16 mouse cellular contexts compared by ENCODE assay signal in genomic region chr4:58519891-58520290, GRCm38 (mm10).
"Had no signal": no experiment of that assay in that cellular context is flagged by ENCODE, and none has a peak within 500 bp of the region (broad histone marks: within the 10 kb centered on the region; RNA-seq: fewer than 3 reads in every experiment).

No protein-coding gene starts in this region.

- H3K4me1 ChIP-seq: liver, embryonic 13.5 days; midbrain, embryonic 12.5 days; midbrain, embryonic 15.5 days; neural tube, embryonic 13.5 days had no signal

- H3K27ac ChIP-seq: kidney, postnatal 0 days; layer of hippocampus, adult 2 months; liver, embryonic 13.5 days; midbrain, embryonic 12.5 days; midbrain, embryonic 15.5 days; neural tube, embryonic 13.5 days; stomach, postnatal 0 days had no signal

- H3K27me3 ChIP-seq: liver, embryonic 13.5 days; midbrain, embryonic 12.5 days; midbrain, embryonic 15.5 days; neural tube, embryonic 13.5 days had no signal

- ATAC-seq: intestine, postnatal 0 days; midbrain, embryonic 15.5 days had no signal

- H3K4me3 ChIP-seq: layer of hippocampus, adult 2 months; liver, embryonic 13.5 days; midbrain, embryonic 12.5 days; midbrain, embryonic 15.5 days; myocyte; neural tube, embryonic 13.5 days had no signal

- H3K9ac ChIP-seq: liver, embryonic 13.5 days; midbrain, embryonic 12.5 days; midbrain, embryonic 15.5 days; neural tube, embryonic 13.5 days had no signal

- H3K9me3 ChIP-seq: liver, embryonic 13.5 days; midbrain, embryonic 12.5 days; midbrain, embryonic 15.5 days; neural tube, embryonic 13.5 days had no signal

- DNase-seq: kidney, adult 2 months; kidney, postnatal 25 days; layer of hippocampus, adult 9-11 months; liver, embryonic 13.5 days; lung, adult 2 months; lung, postnatal 14 days; lung, postnatal 4 days; thymus, postnatal 25 days had no signal

- H3K36me3 ChIP-seq: liver, embryonic 13.5 days; midbrain, embryonic 12.5 days; midbrain, embryonic 15.5 days; neural tube, embryonic 13.5 days had no signal

- H3K4me2 ChIP-seq: liver, embryonic 13.5 days; midbrain, embryonic 12.5 days; midbrain, embryonic 15.5 days; neural tube, embryonic 13.5 days had no signal
